Mouse (Mus musculus) v-Abl transformed pro-B cells (cell line): ENCODE measurements around the gene Draxin.
"Not testable (repeated sequence)": the region's sequence is repeated elsewhere in the genome, so short reads cannot be mapped to it uniquely, and the experiment has no call there.

ENCODE experiments used
- in situ Hi-C, 2 experiments: fragments of 400-800 bp; cut with MboI; formaldehyde crosslinking; loops; one replicate each; pipeline ENCODE4 v1.15.1; 2025; ENCODE audit not compliant: unreplicated experiment in 2 of 2

The Draxin gene

GRCm38 (mm10) chr4:148065702-148066400 is 64.6 kb downstream of the Draxin start:
- in situ Hi-C loops, result no loop called here

DNA sequence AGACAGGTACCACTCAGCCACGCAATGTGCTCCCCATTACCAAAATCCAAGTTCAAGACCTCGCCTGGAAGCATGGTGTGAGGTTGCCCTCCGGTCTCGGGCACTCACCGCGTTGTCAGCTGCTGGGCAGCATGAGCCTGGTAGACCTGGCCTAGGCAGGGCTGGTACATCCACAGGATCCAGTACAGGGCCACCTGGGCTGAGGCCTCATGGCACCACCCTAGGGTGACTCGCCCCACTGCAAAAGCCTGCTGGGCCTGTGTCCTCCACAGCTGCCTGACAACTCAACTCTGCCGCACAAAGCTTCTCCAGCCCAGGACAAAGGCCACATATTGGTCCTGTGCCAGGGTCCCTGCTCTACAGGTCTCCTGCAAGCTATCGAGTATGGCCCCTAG is 69.4 kb downstream of the Draxin start:
- in situ Hi-C loops, result no loop called here

GRCm38 (mm10) chr4:148060120-148061085 is 70.1 kb downstream of the Draxin start:
- in situ Hi-C loops, result no loop called here

DNA sequence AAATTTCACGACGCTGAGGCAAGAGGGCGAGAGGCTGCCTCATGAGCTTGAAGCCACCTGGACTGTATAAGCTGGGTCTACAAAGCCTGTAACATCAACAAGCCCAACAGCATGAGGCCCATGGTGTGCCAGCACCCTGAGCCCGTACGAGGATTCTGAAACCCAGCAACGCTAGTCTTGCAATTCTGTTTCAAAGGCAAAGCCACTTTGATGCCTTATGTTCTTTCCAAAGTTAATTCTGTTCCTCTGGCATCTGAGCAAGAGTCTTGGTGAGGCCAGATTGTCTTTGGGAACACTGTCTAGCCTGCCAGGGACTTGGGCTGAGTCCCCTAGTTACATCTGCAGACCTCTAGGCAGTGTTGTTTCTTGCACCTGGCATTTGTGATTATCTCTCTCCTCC is 71.5 kb downstream of the Draxin start:
- in situ Hi-C loops, result no loop called here

DNA sequence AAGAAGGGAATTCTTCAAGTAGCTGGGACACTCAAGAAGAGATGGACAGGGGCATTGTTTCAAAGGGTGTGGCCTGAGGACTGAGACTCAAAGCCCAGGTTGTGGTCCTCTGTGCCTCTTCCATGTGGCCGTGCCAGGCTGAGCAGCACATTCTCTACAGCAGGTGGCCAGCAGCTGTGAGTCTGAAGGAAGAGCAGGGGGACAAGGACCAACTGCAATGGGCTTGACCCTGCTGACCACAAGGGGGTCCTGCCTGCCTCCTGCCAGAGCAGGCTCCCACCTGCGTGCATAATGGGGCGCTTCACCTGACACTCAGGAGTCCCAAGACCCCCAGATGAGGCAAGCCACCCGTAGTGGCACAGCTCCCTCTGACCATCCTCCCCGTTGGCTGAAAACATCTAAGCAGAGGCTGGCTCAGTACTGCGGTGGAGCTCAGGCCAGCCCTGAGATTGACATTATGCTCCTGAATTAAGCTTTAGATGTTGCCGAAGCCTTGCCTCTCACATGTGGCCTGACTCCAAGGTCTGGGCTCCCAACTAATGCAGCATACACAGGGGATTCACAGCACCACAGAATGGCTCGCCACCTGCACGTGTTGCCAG is 72.2 kb downstream of the Draxin start:
- in situ Hi-C loops, result no loop called here

- in situ Hi-C loops, result no loop called here
Observed at GRCm38 (mm10) chr4:148057661-148058209, 72.8 kb downstream of the Draxin start.

DNA sequence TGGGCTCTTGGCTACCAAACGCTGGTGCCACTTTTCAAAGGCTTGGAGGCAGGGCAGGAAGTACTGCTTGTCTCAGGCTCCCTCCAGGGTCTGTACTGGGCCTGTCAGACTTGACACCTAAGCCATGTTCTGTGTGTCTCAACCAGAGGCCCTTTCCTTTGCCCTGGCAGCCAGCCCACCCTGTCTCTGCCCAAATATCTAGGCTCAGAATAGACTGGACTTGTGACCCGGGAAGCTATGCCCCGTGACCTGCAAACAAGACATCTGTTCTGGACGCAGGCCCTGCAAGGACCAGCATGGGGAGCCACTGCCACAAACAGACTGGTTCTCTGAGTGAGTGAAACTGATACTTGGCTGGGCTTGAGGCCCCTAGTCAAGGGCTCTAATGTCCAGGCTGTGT is 73.7 kb downstream of the Draxin start:
- in situ Hi-C loops, result no loop called here

DNA sequence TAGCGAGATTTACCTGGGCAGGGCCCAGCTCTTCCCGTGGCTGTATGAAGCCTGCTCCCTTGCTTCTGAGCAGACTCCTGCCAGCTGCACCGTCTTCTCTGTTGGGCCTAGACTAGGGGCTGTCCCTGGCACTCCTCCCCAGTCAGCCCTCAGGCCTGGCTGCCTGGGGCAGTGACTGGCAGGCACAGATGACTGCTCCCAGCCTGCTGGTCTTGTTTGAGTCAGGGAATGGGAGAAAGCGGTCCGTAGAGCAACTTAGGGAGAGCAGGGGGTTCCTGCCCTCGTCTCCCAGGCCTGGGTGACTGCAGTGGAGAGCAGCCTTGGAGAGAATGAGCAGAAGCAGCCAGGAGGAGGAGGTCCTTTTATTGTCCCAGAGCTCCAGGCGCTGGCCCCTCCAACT is 74.3 kb downstream of the Draxin start:
- in situ Hi-C loops, result no loop called here

- in situ Hi-C loops, result no loop called here
Observed at GRCm38 (mm10) chr4:148054961-148055695, 75.4 kb downstream of the Draxin start.

- in situ Hi-C loops, result no loop called here
Observed at GRCm38 (mm10) chr4:148053417-148053920, 77.0 kb downstream of the Draxin start.

DNA sequence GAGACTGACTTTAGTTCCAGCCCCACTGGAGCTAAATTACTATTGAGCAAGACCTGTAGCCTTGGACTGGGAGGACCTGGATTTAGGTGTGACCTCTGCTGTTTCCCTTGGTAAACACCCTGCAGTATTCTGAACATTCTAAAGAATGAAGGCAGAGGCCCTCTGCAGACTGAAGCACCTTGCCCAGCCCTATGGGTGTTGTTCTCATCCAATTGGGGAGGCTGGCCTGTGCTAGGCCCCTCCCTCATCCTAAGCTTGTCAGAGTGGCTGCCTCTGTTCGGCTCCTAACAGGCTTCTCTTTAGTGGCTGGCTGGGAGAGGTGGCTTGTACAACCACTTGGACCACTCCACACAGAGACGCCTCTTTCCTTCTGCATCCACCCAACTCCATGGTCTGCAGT is 77.5 kb downstream of the Draxin start:
- in situ Hi-C loops, result no loop called here

DNA sequence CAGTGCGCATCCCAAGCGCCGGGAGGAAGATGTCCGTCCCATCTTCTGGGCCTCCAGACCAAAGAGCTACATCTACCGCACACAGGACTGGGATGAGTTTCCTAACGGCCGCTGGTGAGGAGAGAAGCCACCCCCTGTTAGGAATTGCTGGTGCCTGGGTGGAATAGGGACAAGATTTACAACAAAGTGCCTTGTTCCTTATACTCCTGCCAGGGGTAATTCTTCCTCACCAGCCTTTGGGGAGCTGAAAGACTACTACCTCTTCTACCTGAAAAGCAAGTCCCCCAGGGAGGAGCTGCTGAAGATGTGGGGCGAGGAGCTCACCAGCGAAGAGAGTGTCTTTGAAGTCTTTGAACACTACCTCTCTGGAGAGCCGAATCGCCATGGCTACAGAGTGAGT is 78.6 kb downstream of the Draxin start:
- in situ Hi-C loops, result no loop called here

- in situ Hi-C loops, result no loop called here
Observed at GRCm38 (mm10) chr4:148051046-148051776, 79.3 kb downstream of the Draxin start.

- in situ Hi-C loops, result not testable (repeated sequence)
Observed at GRCm38 (mm10) chr4:148050396-148050914, 80.0 kb downstream of the Draxin start.
